Mouse (Mus musculus): ENCODE data around the gene Omt2b.

GRCm38 (mm10) chr9:78375486-78375885 is 48.1 kb downstream of the Omt2b start:
- TF ChIP-seq CTCF (IDR thresholded peaks at IDR 0.05; ENCODE audit: borderline replicate concordance, insufficient read depth, low read length) (no peak), POLR2A (IDR thresholded peaks at IDR 0.05; ENCODE audit: low read depth, low read length) (no peak)

All from embryonic fibroblast, embryonic 13.5 days (primary cell).